Mouse (Mus musculus) layer of hippocampus, adult 9-11 months (tissue): ENCODE data around the gene Lrrc43.

Experiments used
- DNase-seq: peaks from one replicate; pipeline ENCODE4 v3.0.0; 2022

The Lrrc43 gene

GRCm38 (mm10) chr5:123521621-123522020, 32.5 kb downstream of the Lrrc43 start:
- no peak for DNase-seq

- no peak for DNase-seq
Measured at GRCm38 (mm10) chr5:123522166-123522565, 33.1 kb downstream of the Lrrc43 start.

GRCm38 (mm10) chr5:123523692-123524392, 34.7 kb downstream of the Lrrc43 start, which contains the start of gene Diablo:
Gene Diablo (minus strand): TSS chr5:123524176.
- peak; percentile 98 for DNase-seq

GRCm38 (mm10) chr5:123524393-123524750, 35.3 kb downstream of the Lrrc43 start:
- no peak for DNase-seq

- DNase-seq: no peak
Measured at GRCm38 (mm10) chr5:123525281-123525680, 36.2 kb downstream of the Lrrc43 start, which contains the start of gene Gm49027. Gene Gm49027 (minus strand): TSS chr5:123525488.

GRCm38 (mm10) chr5:123525916-123526495, 36.9 kb downstream of the Lrrc43 start:
- no peak for DNase-seq

GRCm38 (mm10) chr5:123528641-123529040, 39.5 kb downstream of the Lrrc43 start:
- DNase-seq: no peak

GRCm38 (mm10) chr5:123530056-123530455, 41.0 kb downstream of the Lrrc43 start:
- DNase-seq: no peak

GRCm38 (mm10) chr5:123533801-123534200, 44.7 kb downstream of the Lrrc43 start:
- no peak for DNase-seq

GRCm38 (mm10) chr5:123555693-123556092, 66.6 kb downstream of the Lrrc43 start:
- no peak for DNase-seq

GRCm38 (mm10) chr5:123556451-123556850, 67.3 kb downstream of the Lrrc43 start:
- peak; percentile 56 for DNase-seq
